Mouse (Mus musculus): ENCODE data around the gene Ift57.

- TF ChIP-seq CTCF (conservative IDR thresholded peaks at IDR 0.05; ENCODE audit: low read length) (no peak), POU5F1 (IDR thresholded peaks at IDR 0.05; ENCODE audit: borderline replicate concordance, low read length) (no peak), NANOG (IDR thresholded peaks at IDR 0.05; ENCODE audit: borderline replicate concordance, low read length) (no peak)
Measured at GRCm38 (mm10) chr16:49783369-49783768, 84.3 kb downstream of the Ift57 start.

All from E14TG2a.4 (cell line).